Mouse (Mus musculus) cerebellum, adult 18-20 months (tissue): ENCODE measurements at regions not wholly inside any gene's neighbourhood (a gene's known extent, or its start where the extent isn't known, plus 50 kb on each side); places are given as distances from the start of the nearest gene placed in this dataset.

Experiments
- DNase-seq, 2 experiments: peaks; one replicate each; pipeline ENCODE4 v3.0.0; 2021

DNA sequence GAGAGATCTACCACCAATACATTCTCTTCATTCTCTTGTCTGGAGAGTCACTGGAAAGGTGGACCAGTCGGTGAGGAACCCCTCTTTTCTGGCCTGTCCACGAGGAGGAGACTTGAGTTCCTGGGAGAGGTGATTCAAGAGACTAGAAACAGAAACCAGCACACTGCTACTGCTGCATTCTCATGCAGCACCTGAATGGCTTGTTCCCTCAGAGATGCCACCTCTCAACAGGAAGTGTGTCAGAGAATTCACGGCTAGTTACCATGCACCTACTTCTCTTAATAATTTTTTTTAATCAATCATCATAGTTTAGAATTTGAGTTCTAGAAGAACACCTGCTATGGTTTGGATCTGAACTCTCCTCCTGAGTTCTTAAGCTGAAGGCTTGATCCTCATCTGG, 52.0 kb upstream of the Dynlrb2 start:
- DNase-seq, result no peak

DNA sequence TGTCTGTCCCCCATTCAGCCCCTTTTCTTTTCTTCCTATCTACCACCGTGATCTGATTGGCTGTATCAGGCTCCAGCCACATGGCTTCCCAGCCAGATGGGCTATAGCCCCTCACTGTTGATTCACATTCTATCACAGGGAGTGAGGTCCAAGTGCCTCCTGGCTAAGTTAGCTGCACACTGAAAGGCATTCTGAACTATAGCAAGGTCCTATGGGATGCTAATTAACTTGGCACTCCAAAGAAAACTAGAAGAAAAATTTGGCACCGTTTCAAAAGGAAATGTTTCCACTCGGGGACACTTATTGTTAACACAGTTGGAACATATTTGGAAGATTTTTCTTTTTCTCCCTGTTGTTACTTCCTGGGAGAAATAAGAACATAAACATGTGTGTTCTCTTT, 53.4 kb upstream of the Dynlrb2 start:
- no peak for DNase-seq

DNA sequence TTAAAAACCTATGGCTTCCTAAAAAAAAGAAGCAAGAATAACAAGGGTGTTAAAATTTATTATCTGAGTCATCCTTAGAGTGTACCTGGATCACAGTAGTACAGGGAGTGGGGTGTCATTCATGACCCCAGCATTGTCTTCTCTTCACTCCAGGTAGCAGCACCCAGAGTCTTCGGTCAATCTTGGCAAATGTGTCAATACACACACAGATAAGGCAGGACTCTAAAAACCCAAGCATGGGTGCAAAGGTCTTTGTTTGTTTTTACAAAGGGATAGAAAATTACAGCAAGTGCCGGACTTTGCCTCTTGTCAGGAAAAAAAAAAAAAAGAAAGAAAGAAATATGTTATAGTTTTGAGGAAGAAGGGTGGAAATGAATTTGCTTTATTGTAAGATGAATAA, 57.3 kb upstream of the Dynlrb2 start:
- DNase-seq, result no peak

DNA sequence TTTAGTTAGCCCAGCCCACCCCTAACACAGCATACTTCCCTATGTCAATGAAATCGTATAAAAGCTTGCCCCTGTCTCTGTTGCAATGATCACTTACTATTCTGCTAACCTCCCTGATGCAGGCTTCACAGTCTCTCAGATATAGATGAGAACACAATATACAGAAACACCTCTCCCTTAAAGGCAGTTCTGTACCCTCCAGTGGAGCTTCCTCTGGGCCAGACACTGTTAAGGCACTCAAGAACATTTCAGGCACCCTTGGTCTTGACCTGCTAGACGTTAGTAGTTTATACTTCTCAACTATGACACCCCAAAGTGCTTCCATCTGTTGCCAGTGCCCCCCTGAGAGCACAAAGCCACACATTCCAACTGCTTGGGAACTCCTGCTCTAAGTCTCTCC, 61.9 kb upstream of the Dynlrb2 start:
- DNase-seq, result no peak

DNA sequence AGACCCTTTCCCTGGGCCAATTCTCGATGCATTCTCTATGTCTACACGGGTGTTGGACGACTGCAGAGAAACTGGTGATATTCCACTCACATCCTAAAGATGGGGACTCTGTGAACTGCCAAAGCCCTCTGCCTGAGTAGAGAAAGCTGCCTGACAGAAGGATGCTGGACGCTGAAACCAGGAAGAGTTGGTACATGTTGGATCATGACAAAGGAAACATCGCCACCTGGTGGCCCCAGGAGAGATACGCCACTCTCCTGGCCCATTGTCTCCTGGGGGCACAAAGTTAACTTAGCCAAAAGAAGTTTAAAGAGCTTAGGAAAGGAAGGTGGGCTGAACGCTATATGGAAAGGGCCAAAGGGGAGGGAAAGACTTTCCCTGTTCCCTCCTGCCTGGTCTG, 65.9 kb upstream of the Dynlrb2 start:
- DNase-seq, result peak; percentile 82 to 87

DNA sequence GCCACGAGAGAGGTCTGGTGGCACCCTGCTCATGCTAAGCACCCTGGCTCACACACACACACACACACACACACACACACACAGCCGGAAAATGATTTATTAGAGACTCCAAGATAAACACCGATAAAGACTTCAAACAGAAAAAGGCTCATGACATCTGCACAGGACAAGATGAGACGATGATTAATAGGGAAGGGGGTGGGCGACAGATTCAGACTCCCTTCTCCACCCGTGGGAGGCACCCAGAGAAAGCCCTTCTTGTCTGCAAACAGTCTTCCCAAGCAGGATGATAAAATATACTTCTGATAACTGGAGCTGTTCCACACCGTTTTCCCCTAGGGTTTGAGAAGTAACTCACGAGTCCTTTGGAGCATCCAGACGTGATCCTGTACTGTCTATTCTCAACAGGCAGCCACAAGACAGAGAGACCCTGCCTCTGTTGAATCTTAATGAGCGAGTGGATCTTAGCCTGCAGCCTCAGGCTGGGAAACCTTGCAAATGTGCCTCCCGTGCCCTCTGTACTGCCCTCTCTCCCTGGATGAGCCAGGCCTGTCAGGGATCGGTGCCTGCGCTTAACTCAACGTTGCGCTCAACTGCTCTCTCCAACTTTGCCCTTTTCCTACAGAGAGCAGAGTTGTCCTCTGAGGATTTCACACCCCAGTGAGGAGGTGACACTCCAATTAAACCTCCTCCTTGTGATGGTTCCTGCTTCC, 69.3 kb upstream of the Dynlrb2 start:
- no peak for DNase-seq

DNA sequence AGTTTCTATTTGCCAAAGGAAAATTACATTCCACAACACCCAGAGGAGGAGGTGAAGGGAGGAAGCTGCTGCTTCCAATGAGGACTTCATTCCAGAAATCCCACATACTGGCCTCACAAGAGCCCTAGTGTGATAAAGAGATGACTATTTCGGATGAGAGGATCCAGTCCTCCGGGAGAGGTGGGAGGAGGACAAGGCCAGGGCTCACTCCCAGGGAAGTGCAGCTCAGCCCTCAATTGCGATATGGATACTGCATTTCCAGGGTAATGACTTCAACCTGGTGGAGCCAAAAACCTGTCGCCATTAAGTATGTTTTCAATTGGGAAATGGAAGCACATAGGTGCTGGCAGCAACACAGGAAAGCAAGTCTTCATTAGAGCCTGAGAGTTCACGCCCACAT, 74.7 kb upstream of the Dynlrb2 start:
- no peak for DNase-seq

DNA sequence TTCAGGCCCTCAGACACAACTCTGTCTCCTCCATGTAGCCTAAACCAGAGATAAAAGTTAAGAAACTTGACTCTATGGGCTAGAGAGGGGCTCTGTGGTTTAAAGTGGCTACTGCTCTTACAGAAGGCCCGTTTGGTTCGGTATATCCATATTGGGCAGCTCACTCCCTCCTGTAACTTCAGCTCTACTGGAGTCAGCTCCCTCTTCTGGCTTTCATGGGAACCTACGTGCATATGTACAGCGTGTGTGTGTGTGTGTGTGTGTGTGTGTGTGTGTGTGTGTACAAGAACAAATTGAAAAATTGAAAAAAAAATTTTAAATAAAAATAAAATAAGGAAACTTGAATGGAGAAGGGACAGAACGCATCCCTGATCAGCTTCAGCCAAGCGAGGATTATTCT, 75.1 kb upstream of the Dynlrb2 start:
- no peak for DNase-seq

DNA sequence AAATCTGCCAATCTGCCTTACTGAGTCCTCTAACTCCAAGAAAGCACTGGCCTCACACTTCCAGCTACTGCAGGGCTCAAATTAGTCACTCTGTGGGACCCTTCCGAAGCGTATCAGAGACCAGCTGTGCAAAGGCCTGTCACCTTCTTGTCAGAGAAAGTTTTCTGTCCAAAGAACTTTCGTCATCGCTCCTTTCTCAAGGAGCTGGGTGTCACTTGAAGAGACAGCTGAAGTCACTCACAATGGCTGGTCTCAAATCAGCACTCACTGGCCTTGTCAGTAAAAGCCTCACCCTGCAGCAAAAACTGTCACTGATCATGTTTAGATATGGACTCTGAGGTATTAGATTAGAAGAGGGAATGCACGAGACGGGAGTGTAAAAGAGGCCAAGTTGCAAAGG, 81.9 kb upstream of the Dynlrb2 start:
- DNase-seq, result no peak

DNA sequence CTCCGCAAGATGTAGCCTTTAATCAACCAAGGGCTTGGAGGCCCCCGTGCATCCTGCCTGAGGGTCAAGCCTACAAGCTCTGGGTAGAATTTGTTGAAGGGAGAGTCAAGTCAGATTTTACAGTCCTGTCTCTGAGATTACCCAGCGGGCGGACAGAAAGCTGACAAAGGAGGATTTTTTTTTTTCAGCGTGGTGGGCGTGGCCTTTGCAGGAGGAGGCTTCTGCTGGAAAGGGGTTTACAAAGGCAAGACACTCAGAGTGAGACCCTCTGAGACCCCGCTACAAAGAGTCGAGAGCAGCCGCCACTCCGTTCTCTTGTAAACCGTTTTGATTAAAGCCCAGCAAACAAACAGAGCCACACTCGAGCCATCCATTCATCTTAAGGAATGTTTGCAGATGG, 92.1 kb upstream of the Dynlrb2 start:
- DNase-seq, result no peak

DNA sequence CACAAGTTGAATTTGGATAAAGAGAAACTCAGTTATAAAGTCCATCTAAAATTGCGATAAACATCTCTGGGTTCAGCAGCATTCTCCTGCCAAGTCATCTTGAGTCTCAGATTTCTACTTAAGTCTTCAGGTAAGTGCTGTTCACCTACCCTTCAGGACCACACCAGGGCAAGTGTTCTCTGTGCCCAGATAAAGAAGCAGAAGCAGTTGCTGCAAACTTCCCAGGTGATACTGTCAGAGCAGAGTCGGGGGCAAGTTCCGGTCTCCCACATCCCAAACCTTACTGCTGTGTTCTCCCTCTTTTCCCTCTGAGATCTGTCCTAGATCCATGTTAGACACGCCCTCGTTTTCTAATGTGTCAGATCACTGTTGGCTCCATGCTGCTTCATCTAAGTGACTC, 94.7 kb upstream of the Dynlrb2 start:
- no peak for DNase-seq

DNA sequence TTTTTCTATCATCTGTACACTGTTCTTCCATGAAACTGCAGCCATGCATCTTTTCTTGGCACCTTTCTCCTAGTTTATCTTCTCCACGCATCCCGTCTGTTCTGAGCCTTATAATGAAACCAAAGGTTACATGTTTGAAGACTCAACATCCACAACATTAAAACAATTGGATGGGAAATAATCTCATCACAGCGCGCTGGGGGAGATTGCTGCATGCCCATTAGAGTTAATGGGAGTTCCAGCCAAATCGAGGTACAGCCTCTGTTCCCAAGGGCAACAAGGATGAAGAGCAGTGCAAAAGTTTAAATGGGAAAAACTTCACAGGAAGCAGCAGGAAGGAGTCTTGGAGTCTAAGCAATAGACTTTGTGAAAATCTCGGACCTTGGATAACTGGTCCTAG, 95.8 kb upstream of the Dynlrb2 start:
- no peak for DNase-seq

DNA sequence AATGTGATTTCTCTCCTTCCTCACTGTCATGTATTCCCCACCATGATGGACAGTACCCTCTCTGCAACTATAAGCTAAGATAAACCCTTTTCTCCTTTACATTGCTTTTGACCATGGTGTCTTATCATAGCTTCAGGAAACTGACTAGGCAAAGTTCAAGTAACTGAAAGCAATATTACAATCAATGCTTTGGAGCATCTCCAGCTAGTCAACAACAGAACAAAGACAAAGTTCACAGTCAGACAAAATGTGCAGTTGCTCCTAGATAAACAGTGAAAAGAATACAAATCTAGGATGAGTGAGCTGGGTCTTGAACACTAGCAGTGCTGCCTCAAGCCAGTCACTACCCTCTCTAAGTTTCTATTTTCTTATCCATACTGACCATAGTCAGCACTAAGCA, 100.2 kb upstream of the Dynlrb2 start:
- no peak for DNase-seq

DNA sequence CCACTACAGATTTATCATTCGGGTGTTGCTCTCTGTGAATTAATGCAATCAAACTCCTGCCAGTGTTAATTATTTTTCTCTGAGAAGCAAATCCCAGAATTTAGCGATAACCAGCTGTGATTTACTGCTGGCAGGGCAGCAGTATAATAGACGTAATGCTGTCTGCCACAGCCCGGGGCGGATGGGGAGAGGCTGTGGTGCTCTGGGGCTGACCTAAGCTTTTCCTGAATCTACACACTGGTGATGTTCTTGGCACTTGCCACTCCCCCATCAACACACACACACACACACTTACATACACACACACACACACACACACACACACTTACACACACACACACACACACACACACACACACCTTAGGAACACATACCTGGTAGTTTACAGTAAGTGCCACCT, 101.4 kb upstream of the Dynlrb2 start:
- no peak for DNase-seq

DNA sequence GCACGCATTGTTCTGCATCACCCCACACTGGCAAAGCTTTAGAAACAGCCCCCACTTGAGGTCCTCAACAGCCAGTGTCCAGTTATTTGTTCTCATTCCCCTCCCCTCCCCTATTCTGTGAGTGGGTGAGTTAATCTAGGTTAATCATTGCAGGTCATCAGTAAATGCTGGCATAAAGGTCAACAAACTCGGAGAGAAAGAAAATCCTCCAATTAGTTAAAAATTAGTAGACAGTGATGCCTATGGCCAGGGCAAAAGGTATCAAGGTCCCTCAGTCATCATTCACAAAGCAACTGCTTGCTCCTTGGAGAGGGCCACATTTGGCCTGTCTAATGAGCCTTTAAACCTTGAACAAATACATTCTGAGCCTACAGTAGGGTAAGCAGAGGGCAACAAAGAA, 105.3 kb upstream of the Dynlrb2 start:
- no peak for DNase-seq

DNA sequence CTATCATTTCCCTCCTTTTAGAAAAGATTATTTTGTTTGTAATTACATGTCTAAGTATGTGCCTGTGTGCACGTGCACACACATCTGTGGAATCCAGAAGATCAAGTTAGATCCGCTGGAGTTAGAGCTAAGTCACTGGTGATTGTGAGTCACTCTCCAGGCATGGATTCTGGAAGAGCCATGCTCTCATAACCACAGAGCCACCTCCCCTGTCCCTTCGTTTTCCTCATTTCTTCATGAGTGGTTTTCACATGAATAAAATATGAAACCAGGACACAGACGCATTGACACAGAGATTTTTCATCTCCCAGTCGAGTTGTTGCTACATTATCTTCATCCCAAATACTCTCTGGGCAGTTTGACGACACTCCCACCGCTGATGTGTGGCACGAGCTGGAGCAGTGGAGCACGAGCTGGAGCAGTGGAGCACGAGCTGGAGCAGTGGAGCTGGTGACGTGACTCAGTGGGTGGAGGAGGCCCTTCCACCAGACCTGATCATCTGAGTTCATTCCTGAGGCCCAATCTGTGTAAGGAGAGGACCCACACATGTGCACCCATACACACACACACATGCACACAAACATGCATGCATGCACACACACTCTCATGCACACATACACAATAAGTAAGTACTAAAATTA, 106.1 kb upstream of the Dynlrb2 start:
- no peak for DNase-seq

DNA sequence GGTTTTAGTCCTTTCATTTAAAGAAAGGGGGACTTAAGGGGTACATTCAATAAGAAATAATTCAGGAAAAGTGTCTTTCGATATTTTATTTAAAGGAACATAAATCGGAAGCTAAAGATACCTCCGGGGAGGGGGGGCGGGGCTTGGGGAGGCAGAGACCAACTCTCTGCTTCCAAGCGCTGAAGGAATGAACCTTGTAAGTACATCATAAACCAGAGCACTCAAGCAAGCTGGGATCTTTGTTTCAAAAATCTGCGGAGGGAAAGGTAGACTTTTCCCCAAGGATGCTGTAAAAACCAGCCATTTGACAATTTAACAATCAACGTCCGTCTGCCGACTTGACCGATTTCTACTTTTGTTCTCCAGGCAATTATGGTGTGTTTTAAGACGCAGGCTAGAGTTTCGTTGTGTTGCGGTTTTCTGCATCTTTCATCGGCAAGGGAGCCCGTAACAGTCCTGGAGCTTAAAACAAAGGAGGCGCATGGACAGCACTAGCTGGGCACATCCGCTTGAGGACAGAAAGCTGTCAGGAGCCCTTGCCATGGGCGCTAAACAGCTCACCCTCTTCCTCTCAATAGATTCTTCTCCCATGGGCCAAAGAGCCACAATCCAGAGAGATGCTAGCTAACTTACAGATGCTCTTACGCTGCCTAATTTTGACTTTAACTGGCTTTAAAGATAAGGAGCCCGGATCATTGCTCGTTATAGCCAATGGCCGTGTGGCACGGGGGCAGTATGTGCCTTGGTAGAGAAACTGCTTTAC, 119.4 kb upstream of the Dynlrb2 start:
- no peak for DNase-seq

DNA sequence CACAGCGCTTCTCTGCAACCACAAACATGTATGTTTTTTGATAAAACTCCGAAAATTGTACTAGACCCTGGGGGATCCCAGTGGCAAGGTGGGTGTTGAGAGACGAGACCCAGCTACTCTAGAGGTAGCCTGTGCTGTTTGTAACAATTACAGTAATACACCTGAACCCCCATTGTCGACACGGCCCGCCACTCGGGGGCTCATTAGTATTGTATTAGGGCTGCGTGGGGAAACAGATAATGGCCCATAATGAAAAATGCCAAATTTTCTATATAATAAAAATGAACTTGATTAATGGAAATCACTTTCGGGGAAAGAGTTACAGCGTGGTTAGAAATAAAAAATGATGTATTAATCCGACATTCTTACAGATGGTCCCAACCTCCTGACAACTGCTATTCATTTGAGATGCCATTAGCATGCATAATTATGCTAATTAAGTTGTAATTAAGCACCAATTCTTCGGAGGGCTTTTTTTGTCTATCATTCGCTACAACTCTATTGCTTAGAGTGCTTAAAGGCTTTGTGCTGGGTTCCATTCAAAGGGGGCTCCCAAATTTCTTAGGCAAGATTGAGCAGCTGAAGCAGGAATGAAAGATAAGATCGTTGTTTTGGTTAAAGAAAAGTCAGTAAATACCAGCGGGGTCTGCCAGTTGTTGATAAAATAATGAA, 120.2 kb upstream of the Dynlrb2 start:
- DNase-seq, result no peak

DNA sequence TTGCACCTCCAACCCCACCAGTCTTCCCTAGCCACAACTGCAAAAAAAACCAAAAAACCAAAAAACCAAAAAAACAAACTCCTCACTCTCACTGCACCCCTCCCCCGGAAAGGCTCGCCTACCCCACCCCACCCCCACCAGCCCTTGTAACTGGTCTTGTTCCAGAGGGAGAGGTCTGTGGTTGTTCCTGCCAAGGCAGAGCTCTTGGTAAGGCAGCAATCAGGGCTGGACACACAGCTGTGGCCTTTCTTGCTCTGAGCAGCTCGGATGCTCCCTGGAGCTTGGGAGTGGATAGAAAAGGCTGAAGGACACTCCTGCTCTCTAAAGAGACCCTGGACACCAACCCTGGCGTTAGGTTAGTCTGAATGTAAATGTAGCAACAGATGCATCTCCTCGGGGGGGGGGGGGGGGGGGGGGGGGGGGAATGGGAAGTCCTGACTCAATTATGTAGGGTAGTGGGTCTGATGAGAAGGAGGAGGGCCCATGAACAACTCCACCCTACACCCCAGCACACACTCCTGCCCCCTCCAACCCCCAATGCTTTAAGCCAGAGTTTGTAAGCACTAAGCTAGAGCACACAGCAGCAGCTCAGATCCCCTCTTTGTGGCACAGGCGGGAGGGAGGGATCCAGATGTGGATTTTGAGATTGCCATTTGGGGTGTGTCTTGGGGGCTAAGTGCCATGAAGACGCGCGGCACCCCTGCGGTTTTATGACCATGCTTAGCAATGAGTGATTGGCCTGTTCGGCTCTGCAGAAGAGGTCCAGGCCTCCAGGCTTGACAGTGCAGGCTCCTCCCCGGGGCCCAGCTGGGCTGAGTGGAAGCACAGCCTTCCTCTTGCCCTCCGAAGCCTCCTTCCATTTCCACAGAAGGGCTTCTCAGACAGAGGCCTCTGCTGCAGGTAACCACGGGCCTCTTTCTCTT, 121.0 kb upstream of the Dynlrb2 start:
- no peak for DNase-seq

DNA sequence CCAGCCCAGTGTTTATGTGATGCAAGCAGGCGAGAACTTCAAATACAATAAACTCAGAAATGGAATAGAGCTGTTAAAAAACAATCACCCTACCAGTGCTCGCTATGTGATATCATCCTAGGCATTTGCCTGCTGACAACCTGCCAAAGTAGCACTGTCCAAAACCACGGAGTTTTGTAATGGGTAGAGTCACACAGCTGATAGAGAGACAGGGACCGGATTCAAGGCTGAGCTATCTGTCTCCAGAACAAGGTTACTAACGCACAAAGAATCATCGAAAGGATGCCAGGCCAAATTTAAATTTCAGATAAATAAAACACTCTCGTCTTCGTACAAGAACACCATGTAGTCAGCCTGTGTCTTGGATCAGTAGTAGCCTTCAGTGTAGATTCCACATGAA, 121.7 kb upstream of the Dynlrb2 start:
- DNase-seq, result no peak

DNA sequence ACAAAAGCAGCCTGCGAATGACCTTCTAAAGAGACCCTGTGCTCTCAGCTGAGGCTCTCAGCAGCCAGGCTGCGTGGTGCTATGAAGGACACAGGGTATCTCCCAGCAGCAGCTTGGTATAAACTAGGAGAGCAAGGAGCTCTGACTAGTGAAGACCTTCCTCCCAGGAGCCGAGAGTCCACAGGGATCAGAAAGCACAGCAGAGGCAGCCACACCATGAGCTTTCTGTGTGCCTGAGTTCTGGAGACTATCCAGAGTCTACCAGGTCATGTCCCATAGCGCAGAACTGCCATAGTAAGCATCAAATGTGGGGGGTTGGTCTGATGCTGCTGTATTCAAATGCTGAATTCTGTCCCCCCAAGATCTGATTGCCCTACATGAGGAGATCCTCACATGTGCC, 124.2 kb upstream of the Dynlrb2 start:
- no peak for DNase-seq

DNA sequence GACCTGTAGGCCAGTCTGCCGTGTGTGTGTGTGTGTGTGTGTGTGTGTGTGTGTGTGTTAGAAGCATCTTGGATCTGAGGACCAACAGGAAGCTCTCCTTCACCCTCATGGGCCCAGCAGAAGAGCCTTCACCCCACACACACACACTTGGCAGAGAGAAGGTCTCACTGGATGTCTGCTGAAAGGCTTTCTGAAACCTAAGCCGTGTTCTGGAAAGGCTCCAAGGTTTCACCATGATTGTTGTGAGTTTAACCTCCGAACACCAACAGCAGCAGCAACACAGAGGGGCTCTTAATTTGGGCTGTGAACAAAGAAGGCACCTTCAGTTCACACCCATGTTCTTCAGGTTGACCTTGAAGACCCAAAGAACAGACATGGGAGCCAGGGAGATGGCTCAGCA, 124.9 kb upstream of the Dynlrb2 start:
- DNase-seq, result no peak

DNA sequence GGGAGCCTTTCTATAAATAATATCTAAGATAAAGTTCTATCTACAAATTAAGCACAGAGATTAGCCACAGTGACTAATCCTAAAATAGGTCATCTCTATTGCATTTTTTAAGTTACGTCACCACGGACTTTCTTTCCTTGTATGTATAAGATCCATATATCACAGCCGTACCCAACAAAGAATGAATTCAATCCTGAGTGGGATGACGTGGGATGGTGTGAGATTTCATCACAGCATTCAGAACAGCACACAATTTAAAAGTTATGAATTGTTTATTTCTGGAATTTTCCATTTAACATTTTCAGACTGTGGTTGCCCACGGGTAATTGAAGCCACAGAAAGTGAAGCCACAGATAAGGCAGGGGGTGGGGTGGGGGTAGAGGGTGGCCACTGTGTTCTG, 129.0 kb upstream of the Dynlrb2 start:
- DNase-seq, result no peak
